Mouse (Mus musculus) left cerebral cortex, postnatal 10 days (tissue): ENCODE results near the gene Dpm3. TPM values are rescaled to one million over a fixed set of nuclear protein-coding genes. Genes with fewer than 3 reads are reported as not detected.

ENCODE experiments used
- DNase-seq, 2 experiments: peaks; one replicate each; pipeline ENCODE4 v3.0.0; 2021 to 2022; ENCODE audit warnings: low spot score in 2 of 2, mixed read lengths in 1 of 2; ENCODE audit errors: extremely low spot score in 1 of 2
- intact Hi-C: fragments of 180-260 bp; cut with DNase I; formaldehyde crosslinking; loops from one replicate; pipeline ENCODE4 v1.15.1; 2025
- microRNA-seq: library from miRNA; unstranded; fragments of <30 nt; microRNA quantifications from one replicate; pipeline ENCODE4 v1.2.0, GENCODE M21; 2022
- total RNA-seq, 2 experiments: library from RNA; stranded (reverse); gene quantifications; 2 replicates each; pipeline ENCODE4 v1.2.3; 2021

Gene Dpm3
- total RNA-seq, 2 experiments from 2014 or later, result 47.1 to 51.1 TPM

DNA sequence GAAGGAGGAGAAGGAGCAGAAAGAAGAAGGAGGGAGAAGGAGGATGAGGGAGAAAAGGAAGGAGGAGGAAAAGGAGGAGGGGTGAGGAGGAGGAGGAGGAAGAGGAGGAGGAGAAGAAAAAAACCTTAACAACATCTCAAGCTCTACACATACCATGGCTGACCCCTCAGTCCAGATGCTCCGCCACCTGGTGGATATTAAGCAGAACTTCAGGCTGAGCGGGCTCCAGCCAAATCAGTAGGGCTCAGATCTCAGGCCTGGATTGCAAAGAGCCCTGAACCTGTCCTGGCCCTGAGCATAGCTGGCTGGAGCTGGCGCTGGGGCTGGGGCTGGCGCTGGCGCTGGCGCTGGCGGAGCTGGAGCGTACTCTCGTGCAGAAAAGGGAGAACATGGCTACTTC lies 48.9 kb downstream of the Dpm3 start:
- DNase-seq, result peak; percentile 44 to 63

DNA sequence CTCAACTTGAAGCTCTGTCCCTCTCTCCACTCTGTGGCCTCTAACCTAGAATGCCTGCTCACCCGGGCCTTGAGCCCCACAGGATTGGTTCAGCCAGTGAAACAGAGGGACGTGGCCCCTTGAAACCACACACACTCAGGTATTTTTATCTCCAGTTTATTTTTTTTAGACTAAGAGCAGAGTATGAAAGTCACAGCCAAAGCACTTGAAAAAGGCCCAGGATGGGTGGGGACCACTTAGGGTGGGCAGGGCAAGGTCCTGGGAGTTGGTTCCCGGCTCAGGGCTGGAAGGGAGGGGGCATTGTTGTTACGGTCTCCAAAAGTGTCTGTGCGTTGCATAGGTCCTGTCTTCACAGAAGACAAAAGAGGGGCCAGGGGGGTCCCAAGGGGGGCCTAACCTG lies 55.2 kb downstream of the Dpm3 start:
- intact Hi-C loops, result loop anchor here (10.0 kb wide), 1 partner anchor 540 kb away; no protein-coding TSS in a partner anchor
- DNase-seq, result peak in 1 of 2 experiments; percentile 53

More for the DNA sequence above, 48.9 kb downstream of the Dpm3 start:
- intact Hi-C loops, result no loop called here

- intact Hi-C loops, result loop anchor here (5.0 to 10.0 kb wide), 2 partner anchors 38 to 540 kb away; no protein-coding TSS in a partner anchor
- no peak for DNase-seq
These were observed 55.6 kb downstream of the Dpm3 start for GRCm38 (mm10) chr3:89314791-89315190.

DNA sequence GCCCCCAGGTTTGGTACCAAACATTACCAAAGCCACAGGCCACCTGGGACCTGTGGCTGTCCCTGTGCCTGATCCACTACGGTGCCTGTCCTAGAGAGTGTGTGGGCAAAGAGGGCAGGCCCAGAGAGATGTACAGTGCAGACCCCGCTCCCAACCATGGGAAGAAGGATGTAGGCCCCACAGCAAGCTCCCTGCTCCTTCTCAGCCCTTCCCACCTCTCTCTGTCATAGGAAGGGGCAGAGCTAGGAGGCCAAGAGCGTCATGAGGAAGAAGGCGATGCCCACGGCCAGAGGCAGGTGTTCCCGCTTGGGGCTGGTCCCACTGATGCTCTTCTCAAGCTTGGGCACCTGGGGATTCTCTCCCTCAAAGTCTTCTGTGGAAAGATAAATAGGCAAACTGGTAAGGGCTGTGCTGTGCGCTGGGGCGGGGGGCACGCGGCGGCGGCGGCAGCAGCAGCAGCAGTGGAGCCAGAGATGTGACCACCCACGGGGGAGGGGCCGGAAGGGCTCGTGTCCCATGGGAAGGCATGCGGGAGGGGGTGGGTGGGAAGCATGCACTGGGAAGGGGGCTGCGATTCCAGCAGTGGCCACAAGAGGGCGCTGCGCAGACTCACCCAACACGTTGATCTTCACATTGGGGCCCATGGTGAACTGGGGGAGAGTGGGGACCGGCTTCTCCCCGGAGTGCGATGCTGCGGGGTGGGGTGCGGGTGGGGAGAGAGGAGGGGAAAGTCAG lies 56.2 kb downstream of the Dpm3 start:
- DNase-seq, result peak; percentile 77 to 90
- intact Hi-C loops, result loop anchor here (5.0 to 10.0 kb wide), 2 partner anchors 37 to 539 kb away; no protein-coding TSS in a partner anchor

GRCm38 (mm10) chr3:89315930-89316831 lies 57.0 kb downstream of the Dpm3 start:
- intact Hi-C loops, result loop anchor here (5.0 to 10.0 kb wide), 2 partner anchors 36 to 539 kb away; no protein-coding TSS in a partner anchor
- no peak for DNase-seq

Small RNA genes within 50 kb of the gene (microRNA-seq; reads per million reads assigned to microRNA genes)
- gene Mir92b, result 4,822 reads per million, percentile 91 among the genes with 10 or more reads in this experiment

Other genes with a start within 250 kb of the Dpm3 start
- gene Rusc1, start 166.0 kb upstream of the Dpm3 start, total RNA-seq, result 100 to 1,000 TPM; 208 to 210 TPM
- under 1 TPM in 1 of 2 experiments, not detected in 1; 0.19 TPM for gene Gm43738, start 158.3 kb upstream of the Dpm3 start, total RNA-seq
- gene Fdps, start 157.4 kb upstream of the Dpm3 start, total RNA-seq, result 100 to 1,000 TPM; 165 to 177 TPM
- gene Pklr, start 123.2 kb upstream of the Dpm3 start, total RNA-seq, result not detected
- gene Hcn3, start 99.2 kb upstream of the Dpm3 start, total RNA-seq, result 10 to 100 TPM; 37.0 to 48.6 TPM
- gene Clk2, start 94.6 kb upstream of the Dpm3 start, total RNA-seq, result 10 to 100 TPM; 42.3 to 47.3 TPM
- gene Scamp3, start 81.9 kb upstream of the Dpm3 start, total RNA-seq, result 10 to 100 TPM; 80.5 to 81.1 TPM
- gene Fam189b, start 76.2 kb upstream of the Dpm3 start, total RNA-seq, result 10 to 100 TPM; 59.6 to 66.2 TPM
- gene Gba, start 56.4 kb upstream of the Dpm3 start, total RNA-seq, result 10 to 100 TPM; 66.2 to 68.0 TPM
- gene Thbs3, start 44.2 kb upstream of the Dpm3 start, total RNA-seq, result 10 to 100 TPM; 27.8 to 31.4 TPM
- gene Mtx1, start 32.3 kb upstream of the Dpm3 start, total RNA-seq, result 100 to 1,000 TPM in 1 of 2 experiments, 10 to 100 TPM in 1; 98.6 to 102 TPM
- 1 to 10 TPM in 1 of 2 experiments, under 1 TPM in 1; 0.58 to 1.8 TPM for gene Muc1, start 30.3 kb upstream of the Dpm3 start, total RNA-seq
- gene Krtcap2, start 13.4 kb upstream of the Dpm3 start, total RNA-seq, result 10 to 100 TPM; 72.1 to 92.1 TPM
- 100 to 1,000 TPM; 112 to 118 TPM for gene Trim46, start 13.0 kb upstream of the Dpm3 start, total RNA-seq
- gene Slc50a1, start 11.2 kb downstream of the Dpm3 start, total RNA-seq, result 10 to 100 TPM; 17.9 to 22.3 TPM
- 1 to 10 TPM; 3.3 to 4.4 TPM for gene Efna1, start 21.8 kb downstream of the Dpm3 start, total RNA-seq
- gene Efna3, start 63.6 kb downstream of the Dpm3 start, total RNA-seq, result 10 to 100 TPM; 47.7 to 56.7 TPM
- 1 to 10 TPM in 1 of 2 experiments, under 1 TPM in 1; 0.34 to 1.1 TPM for gene Efna4, start 78.7 kb downstream of the Dpm3 start, total RNA-seq
- gene Adam15, start 90.6 kb downstream of the Dpm3 start, total RNA-seq, result 10 to 100 TPM; 93.0 to 96.9 TPM
- under 1 TPM; 0.39 to 0.41 TPM for gene Dcst2, start 102.6 kb downstream of the Dpm3 start, total RNA-seq
- not detected for gene Dcst1, start 105.9 kb downstream of the Dpm3 start, total RNA-seq
- gene Zbtb7b, start 135.4 kb downstream of the Dpm3 start, total RNA-seq, result 1 to 10 TPM; 6.9 TPM
- not detected for gene Lenep, start 143.4 kb downstream of the Dpm3 start, total RNA-seq
- 10 to 100 TPM; 31.9 to 32.7 TPM for gene Flad1, start 152.5 kb downstream of the Dpm3 start, total RNA-seq
- gene Cks1b, start 159.0 kb downstream of the Dpm3 start, total RNA-seq, result 1 to 10 TPM; 7.4 to 8.0 TPM
- gene Shc1, start 159.1 kb downstream of the Dpm3 start, total RNA-seq, result 10 to 100 TPM; 12.2 to 13.8 TPM
- 10 to 100 TPM; 46.0 to 50.6 TPM for gene Pygo2, start 170.9 kb downstream of the Dpm3 start, total RNA-seq
- 10 to 100 TPM; 32.8 to 33.8 TPM for gene Pbxip1, start 177.3 kb downstream of the Dpm3 start, total RNA-seq
- gene Pmvk, start 195.2 kb downstream of the Dpm3 start, total RNA-seq, result 10 to 100 TPM; 43.4 to 45.9 TPM